Mouse (Mus musculus) heart, adult 2 months (tissue): ENCODE results near the gene Ginm1. TPM values are rescaled to one million over a fixed set of nuclear protein-coding genes. Genes with fewer than 3 reads are reported as not detected.

Experiments used
- DNase-seq, 2 experiments: peaks; one replicate each; pipeline ENCODE4 v3.0.0; 2021
- H3K27ac ChIP-seq: fragments of 200-600 bp; 2 replicates; pipeline ENCODE4 v1.8.1; 2022
- H3K27me3 ChIP-seq: fragments of 200-500 bp; 2 replicates; pipeline ENCODE4 v1.6.1; 2012; ENCODE audit warnings: mild to moderate bottlenecking, low read length, inconsistent platforms, mixed read lengths; ENCODE audit not compliant: control insufficient read depth, insufficient read depth
- H3K36me3 ChIP-seq: fragments of 200-500 bp; 2 replicates; pipeline ENCODE4 v1.6.1; 2012; ENCODE audit warnings: low read length, inconsistent platforms; ENCODE audit not compliant: control insufficient read depth, insufficient read depth
- H3K4me1 ChIP-seq: fragments of 200-500 bp; 2 replicates; pipeline ENCODE4 v1.6.1; 2011; ENCODE audit warnings: low read length; ENCODE audit not compliant: control insufficient read depth, insufficient read depth
- H3K4me3 ChIP-seq: fragments of 200-600 bp; 2 replicates; pipeline ENCODE4 v1.8.1; 2022
- H3K79me2 ChIP-seq: fragments of 200-500 bp; replicated peaks from 2 replicates; pipeline ENCODE4 v1.6.1; 2012; ENCODE audit warnings: mild to moderate bottlenecking, inconsistent platforms, low read length, moderate library complexity, mixed read lengths; ENCODE audit not compliant: control insufficient read depth, insufficient read depth
- H3K9ac ChIP-seq: fragments of 200-500 bp; 2 replicates; pipeline ENCODE4 v1.6.1; 2012; ENCODE audit warnings: low read depth, mild to moderate bottlenecking, control low read depth, inconsistent platforms, low read length, mixed read lengths
- CTCF ChIP-seq: fragments of 200-600 bp; IDR thresholded peaks from 2 replicates; pipeline ENCODE4 v1.8.1; 2022; ENCODE audit warnings: antibody characterized with exemption, mild to moderate bottlenecking, moderate library complexity
- EP300 ChIP-seq: fragments of 200-500 bp; IDR thresholded peaks from 2 replicates; pipeline ENCODE4 v1.6.1; 2011; ENCODE audit warnings: low read depth, low read length, control low read depth; ENCODE audit not compliant: insufficient read depth
- POLR2A ChIP-seq: fragments of 200-500 bp; IDR thresholded peaks from 2 replicates; pipeline ENCODE4 v1.6.1; 2011; ENCODE audit warnings: mild to moderate bottlenecking, low read depth, low read length, control low read depth; ENCODE audit not compliant: insufficient read depth
- WGBS: fragments of 180-500 bp; shearing (Covaris S2); methylation state at CpG from one replicate; pipeline ENCODE4 v1.1.7; 2018; 5-methylcytosine and 5-hydroxymethylcytosine counted together
- intact Hi-C: fragments of 180-260 bp; cut with DNase I; formaldehyde crosslinking; loops from one replicate; pipeline ENCODE4 v1.15.1; 2025
- polyA plus RNA-seq: library from polyadenylated mRNA; depleted of rRNA; stranded (reverse); fragments of >200 nt; gene quantifications from 2 replicates; pipeline ENCODE4 v1.2.3, GENCODE M21; 2012
- total RNA-seq, 2 experiments: library from RNA; stranded (reverse); gene quantifications; 2 replicates each; pipeline ENCODE4 v1.2.3; 2021

Ginm1 gene
- total and polyA plus RNA-seq, 3 experiments, result 39.6 to 123 (median 94.5) TPM

- Histone ChIP-seq H3K27me3 (no peaks in the 10 kb centered on the region), H3K27ac (peak overlapping the region; percentile 94), H3K4me1 (peaks cover 3% of the 10 kb centered on the region; the same call in 1 of the 2 replicates), H3K4me3 (peak overlapping the region; percentile 95), H3K36me3 (peaks cover 24% of the 10 kb centered on the region), H3K79me2 (no peaks in the 10 kb centered on the region; the same call in 1 of the 2 replicates), H3K9ac (peak overlapping the region; percentile 79)
- 17% methylated on average over 7 of the region's 7 CpGs for WGBS
- intact Hi-C loops, result loop anchor here (2.0 to 10.0 kb wide), 4 partner anchors 13 to 1977 kb away; partner anchors contain the start of genes Ginm1, Katna1, Nup43 and Ppil4
- no peak for DNase-seq
- TF ChIP-seq EP300, result no peak
- no peak for TF ChIP-seq POLR2A
- TF ChIP-seq CTCF, result no peak
Measured at GRCm38 (mm10) chr10:7779751-7780237, 12.8 kb downstream of the Ginm1 start.

- no peak overlapping the region for H3K27ac ChIP-seq
- no peak for DNase-seq
- intact Hi-C loops, result loop anchor here (2.0 to 5.0 kb wide), 2 partner anchors 14 to 1976 kb away; partner anchors contain the start of genes Ginm1 and Ppil4
- H3K9ac ChIP-seq, result no peak overlapping the region
- H3K4me1 ChIP-seq, result peaks cover 3% of the 10 kb centered on the region; the same call in 1 of the 2 replicates
- 79% methylated on average over 3 of the region's 3 CpGs for WGBS
- no peaks in the 10 kb centered on the region for H3K27me3 ChIP-seq
- TF ChIP-seq POLR2A, result no peak
- TF ChIP-seq CTCF, result no peak
- no peak for TF ChIP-seq EP300
- H3K79me2 ChIP-seq, result no peaks in the 10 kb centered on the region; the same call in 1 of the 2 replicates
- no peak overlapping the region for H3K4me3 ChIP-seq
- peaks cover 27% of the 10 kb centered on the region for H3K36me3 ChIP-seq
Measured at GRCm38 (mm10) chr10:7778361-7778760, 14.3 kb downstream of the Ginm1 start.

GRCm38 (mm10) chr10:7775421-7775820 is 17.2 kb downstream of the Ginm1 start:
- Histone ChIP-seq H3K9ac (no peak overlapping the region), H3K4me3 (no peak overlapping the region), H3K79me2 (no peaks in the 10 kb centered on the region), H3K36me3 (peaks cover 27% of the 10 kb centered on the region), H3K27me3 (no peaks in the 10 kb centered on the region), H3K27ac (peak overlapping the region; percentile 47), H3K4me1 (peaks cover 2% of the 10 kb centered on the region; the same call in 1 of the 2 replicates)
- intact Hi-C loops, result loop anchor here (5.0 kb wide), 1 partner anchor 1973 kb away; no protein-coding TSS in a partner anchor
- WGBS, result 59% methylated on average over 8 of the region's 8 CpGs
- peak; percentile 70; the same call in 1 of the 2 replicates for TF ChIP-seq EP300
- TF ChIP-seq POLR2A, result no peak
- TF ChIP-seq CTCF, result no peak
- DNase-seq, result peak in 1 of 2 experiments; percentile 64

DNA sequence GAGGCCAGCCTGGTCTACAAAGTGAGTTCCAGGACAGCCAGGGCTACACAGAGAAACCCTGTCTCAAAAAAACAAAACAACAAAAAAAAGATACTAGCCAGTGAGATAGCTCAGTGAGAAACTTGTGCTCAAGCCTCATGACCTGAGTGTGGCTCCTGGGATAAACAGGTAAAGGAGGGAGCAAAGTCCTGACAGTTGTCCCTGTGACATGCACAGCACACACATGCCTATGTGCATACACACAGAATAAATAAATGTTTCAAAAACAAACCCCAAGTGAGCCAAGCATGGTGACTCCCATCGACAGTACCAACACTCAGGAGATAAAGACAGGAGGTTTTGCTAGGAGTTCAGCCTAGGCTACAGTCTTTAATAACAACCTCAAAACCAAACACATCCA is 19.9 kb downstream of the Ginm1 start:
- peaks cover 2% of the 10 kb centered on the region; the same call in 1 of the 2 replicates for H3K4me1 ChIP-seq
- no peak overlapping the region for H3K27ac ChIP-seq
- 74% methylated on average over 1 of the region's 1 CpGs for WGBS
- H3K79me2 ChIP-seq, result no peaks in the 10 kb centered on the region
- no peak for TF ChIP-seq CTCF
- no peak for TF ChIP-seq POLR2A
- TF ChIP-seq EP300, result no peak
- H3K9ac ChIP-seq, result no peak overlapping the region
- no peak overlapping the region for H3K4me3 ChIP-seq
- no peak for DNase-seq
- peaks cover 18% of the 10 kb centered on the region for H3K36me3 ChIP-seq
- no peaks in the 10 kb centered on the region for H3K27me3 ChIP-seq
- intact Hi-C loops, result no loop called here

DNA sequence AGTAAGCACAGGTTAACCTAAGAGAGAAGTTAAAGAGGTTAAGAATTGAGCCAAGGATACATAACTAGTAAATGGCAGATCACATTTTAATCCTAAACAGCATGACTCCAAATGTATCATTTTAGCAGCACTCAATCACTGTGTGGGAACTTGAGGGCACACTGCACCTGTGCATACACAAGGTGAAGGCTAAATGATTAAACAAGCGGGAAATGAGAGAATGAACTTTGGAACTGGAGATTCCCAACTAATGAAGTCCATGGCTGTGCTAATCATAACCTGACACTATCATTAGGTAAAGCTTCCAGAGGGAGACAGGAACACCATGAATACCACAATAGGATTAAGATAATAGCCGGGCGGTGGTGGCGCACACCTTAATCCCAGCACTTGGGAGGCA is 20.3 kb downstream of the Ginm1 start:
- Histone ChIP-seq H3K79me2 (no peaks in the 10 kb centered on the region), H3K36me3 (peaks cover 15% of the 10 kb centered on the region), H3K9ac (no peak overlapping the region), H3K27ac (no peak overlapping the region), H3K4me1 (peaks cover 2% of the 10 kb centered on the region; the same call in 1 of the 2 replicates), H3K27me3 (no peaks in the 10 kb centered on the region), H3K4me3 (no peak overlapping the region)
- no peak for DNase-seq
- WGBS, result 94% methylated on average over 4 of the region's 4 CpGs
- intact Hi-C loops, result no loop called here
- no peak for TF ChIP-seq CTCF
- no peak for TF ChIP-seq EP300
- TF ChIP-seq POLR2A, result no peak

DNA sequence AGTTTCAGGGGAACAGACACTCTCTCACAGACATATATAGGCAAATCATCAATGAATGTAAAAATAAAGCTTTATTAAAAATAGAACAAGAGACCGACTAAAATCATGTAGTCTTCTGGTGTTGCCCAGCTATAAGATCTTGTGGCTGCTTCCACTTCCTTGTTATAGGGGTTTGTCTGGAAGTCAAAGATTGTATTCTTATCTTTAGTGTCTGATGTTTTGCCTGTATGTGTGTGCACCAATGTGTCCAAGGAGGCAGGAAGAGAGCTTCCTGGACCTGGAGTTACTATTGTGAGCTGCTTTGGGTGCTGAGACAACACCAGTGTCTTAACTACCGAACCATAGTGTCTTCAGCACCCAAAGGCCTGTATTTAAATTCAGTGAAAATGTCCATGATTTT is 35.1 kb downstream of the Ginm1 start:
- 60% methylated on average over 2 of the region's 2 CpGs for WGBS
- no peaks in the 10 kb centered on the region for H3K4me1 ChIP-seq
- TF ChIP-seq POLR2A, result no peak
- TF ChIP-seq EP300, result no peak
- TF ChIP-seq CTCF, result no peak
- H3K4me3 ChIP-seq, result no peak overlapping the region
- no peak overlapping the region for H3K27ac ChIP-seq
- intact Hi-C loops, result no loop called here
- H3K79me2 ChIP-seq, result no peaks in the 10 kb centered on the region
- no peak overlapping the region for H3K9ac ChIP-seq
- H3K27me3 ChIP-seq, result no peaks in the 10 kb centered on the region
- DNase-seq, result no peak
- no peaks in the 10 kb centered on the region; the same call in 1 of the 2 replicates for H3K36me3 ChIP-seq
